Mouse (Mus musculus) T-helper 17 cell (primary cell): ENCODE measurements around the gene Sorl1.

Experiments used
- in situ Hi-C, 2 experiments: fragments of 300-600 bp; cut with MboI, MseI; formaldehyde crosslinking; loops; 1 replicate in 1 of 2; 2 replicates in 1 of 2; pipeline ENCODE4 v1.15.1; 2025; ENCODE audit warnings: high pct_unique_total_duplicates in 2 of 2

Sorl1 gene

DNA sequence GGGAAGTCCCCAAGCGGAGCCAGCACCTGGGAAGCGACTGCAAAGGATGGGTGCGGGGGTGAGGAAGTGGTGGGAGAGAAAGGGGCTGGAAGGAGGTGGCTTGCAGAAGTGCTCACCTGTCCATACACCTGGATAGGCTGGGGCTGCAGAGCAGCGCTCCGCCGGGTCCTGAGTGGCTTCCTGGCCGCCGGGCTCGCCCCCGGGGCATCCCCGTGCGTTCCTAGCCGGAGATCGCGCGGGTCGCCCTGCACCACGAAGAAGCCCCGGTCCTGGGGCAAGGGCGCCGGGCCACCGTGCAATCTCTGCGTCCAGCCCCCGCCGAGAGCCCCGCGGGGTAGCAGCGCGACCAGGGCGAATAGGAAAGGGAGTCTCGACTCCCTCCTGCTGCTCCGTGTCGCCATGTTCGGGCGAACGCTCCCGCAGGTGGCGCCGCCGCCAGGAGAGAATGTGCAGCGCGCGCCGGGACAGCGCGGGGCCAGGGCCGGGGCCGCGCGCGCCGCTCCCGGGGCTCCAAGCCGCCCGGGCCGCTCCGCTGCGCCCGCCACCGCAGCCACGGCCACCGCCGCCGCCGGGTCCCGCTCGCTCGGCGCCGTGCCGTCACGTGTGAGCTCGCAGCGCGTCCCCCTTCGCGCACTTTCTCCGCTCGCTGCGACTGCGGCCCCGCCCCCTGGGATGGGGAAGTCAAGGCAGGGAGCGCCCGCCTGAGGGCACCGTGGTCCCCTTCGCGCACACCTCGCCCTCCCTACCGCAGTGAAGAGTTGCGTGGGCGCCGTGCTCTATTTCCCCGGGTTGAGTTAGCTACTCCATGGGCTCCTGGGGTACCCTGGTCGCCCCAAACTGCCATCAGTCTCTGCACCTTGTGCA lies at the start of gene Sorl1:
TSS of gene Sorl1 (minus strand) at position 585 of the 864 bp plus-strand sequence.
- in situ Hi-C loops = loop anchor here in 1 of 2 experiments (10.0 kb wide), 1 partner anchor 121 kb away; no protein-coding TSS in a partner anchor

DNA sequence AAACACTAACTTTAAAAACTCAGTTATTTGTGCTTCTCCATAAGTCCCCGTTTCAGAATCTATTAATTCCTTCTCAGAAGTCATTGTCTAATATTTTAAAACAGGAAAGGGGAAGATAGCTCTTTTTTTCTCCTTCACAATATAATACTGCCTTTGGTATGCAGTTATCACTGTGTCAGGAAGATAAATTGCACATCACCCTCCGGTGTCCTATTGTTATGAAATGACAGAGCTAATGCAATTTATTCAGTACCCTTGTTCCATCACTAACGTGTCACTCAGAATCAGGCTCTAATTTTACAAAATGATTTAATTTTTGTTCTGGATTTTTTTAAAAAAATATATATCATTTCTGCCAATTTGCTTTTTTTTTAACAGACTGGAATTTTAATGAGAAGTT lies 49.7 kb upstream of the Sorl1 start:
- in situ Hi-C loops = no loop called here

DNA sequence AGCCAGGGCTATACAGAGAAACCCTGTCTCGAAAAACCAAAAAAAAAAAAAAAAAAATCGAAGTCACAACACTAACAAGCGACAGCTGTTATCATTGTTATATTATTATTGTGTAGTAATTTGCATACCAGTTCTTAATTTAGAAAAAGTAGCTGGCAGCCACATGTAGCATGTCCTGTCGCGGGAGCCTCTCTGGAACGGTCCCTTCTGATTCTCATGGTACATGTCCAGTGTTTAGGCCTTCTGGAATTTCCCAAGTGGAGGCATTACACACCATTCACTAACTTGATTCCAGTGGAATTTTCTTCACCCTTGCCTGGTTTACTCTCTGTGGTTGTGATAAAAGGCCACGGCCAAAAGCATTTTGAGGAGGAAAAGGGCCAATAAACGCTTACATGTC lies 45.4 kb upstream of the Sorl1 start:
- in situ Hi-C loops = no loop called here

DNA sequence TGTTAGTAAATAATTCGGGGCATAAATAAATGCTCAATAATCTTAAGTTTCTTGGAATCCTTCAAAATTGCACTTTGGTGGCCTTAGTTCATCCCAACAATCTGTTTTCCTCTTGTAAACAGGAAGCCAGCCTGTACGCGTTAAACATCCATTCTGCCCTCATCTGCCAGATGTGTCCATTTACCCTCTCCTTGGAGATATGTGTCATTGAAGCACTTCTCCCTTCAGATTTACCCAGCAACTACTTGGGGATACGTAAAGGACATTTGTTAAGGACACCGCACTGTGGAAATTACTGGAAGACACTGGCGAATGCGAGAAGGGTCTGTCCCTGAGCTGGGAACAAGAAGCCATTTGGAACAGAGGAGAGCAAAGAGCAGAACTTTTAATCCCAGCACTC lies 44.9 kb upstream of the Sorl1 start:
- in situ Hi-C loops = no loop called here

DNA sequence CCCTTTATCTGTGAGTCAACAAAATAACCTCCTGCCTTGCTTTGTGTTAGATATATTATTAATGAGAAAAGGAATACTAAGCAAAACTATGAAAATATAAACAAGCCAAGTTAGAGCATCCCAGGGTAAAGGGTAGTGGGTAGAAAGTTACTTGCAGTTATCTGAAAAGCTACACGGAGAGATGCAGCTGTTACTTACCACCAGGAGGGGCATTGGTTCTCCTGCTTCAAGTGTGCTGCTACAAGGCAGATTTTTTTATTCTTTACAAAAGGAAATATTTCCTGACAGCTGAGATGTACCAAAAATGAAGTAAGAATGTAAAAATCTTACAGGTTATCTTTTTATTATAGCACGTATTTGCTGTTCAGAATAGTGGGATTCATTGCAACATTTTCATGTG lies 40.8 kb upstream of the Sorl1 start:
- in situ Hi-C loops = no loop called here

DNA sequence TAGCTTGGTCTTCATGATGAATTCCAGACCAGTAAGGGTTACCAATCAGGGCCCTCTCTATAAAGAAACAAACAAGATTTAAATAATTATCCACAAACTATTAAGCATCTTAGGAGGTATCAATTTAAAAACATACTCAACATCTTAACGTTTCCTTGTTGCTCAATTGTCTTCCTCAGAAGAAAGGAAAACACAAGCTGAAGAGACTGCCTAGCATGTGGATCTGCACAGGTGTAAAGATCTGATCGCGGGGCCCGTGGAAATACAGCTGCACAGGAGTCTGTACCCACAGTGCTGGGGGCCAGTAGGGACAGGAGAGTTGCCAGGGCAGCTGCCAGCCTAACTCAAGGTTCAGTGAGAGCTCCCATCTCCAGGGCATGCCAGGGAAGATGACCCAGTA lies 38.9 kb upstream of the Sorl1 start:
- in situ Hi-C loops = no loop called here

DNA sequence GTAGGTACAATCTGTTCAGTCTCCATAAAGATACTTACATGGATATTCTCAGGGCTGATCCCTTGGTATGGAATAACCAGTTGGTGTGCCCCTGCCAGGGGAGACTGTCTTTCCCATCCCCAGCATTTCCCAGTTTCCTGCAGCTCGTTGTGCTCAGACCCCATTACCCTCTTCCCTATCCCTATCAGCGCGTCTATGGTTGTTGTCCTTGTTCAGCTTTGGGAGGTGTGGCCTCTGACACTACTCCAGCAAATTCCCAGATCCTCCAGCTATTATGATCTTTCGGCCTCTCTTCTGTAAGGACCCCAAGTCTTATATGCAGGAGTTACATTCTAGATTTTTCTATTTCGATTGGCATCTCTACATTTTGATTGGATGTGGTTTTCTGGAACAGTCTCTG lies 35.3 kb upstream of the Sorl1 start:
- in situ Hi-C loops = no loop called here

DNA sequence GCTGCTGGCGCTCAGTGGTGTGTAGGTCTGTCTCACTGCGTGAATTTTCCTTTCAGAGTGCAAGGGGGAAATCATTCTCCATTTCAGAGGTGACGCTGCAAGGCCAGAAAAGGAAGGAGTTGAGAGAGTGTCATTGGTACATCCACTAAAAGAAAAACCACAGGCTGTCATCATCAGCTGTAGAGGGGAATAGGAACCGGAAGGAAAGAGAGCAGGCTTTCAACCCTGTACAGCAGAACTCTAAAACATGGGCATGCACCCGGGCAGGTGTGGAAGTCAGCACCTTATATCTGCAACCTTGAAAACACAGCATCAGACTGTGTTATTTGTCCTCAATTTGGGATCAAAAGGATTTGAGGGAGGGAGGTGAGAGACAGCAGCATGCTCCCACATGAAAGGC lies 34.6 kb upstream of the Sorl1 start:
- in situ Hi-C loops = no loop called here

DNA sequence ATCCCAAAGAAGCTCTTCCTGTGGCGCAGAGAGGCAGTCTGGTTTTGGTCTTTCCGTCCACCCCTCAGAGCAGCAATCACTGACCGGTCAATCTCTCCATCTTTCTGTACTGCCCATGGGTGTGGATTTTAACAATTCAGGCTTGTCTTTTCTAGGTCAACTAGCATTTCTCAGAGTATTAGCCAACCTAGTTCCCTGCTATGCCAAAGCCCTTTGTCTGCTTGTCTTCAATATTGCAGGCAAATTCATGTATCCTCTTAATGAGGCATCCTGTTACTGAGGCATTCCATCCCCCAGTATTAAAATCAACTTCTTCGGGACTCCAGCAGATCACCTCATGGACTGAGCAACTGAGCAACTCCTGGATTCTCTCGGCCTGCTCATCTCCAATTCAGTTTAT lies 33.9 kb upstream of the Sorl1 start:
- in situ Hi-C loops = no loop called here

DNA sequence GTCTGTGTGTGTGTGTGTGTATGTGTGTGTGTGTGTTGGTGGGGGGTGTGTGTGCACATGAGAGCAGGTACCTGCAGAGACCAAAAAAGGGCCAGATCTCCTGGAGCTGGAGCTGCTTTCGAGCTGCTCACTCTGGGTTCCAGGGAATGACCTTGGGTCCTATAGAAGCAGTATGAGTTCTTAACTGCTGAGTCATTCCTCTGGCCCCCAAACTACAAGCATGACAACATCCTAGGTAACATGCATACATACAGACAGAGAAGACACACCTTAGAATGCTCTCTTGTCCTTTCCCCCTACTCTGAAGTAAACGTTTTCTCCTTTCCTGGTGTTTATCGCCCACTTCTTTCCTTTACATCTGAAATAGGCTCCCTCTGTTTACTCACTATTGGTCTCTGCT lies 32.5 kb upstream of the Sorl1 start:
- in situ Hi-C loops = no loop called here

DNA sequence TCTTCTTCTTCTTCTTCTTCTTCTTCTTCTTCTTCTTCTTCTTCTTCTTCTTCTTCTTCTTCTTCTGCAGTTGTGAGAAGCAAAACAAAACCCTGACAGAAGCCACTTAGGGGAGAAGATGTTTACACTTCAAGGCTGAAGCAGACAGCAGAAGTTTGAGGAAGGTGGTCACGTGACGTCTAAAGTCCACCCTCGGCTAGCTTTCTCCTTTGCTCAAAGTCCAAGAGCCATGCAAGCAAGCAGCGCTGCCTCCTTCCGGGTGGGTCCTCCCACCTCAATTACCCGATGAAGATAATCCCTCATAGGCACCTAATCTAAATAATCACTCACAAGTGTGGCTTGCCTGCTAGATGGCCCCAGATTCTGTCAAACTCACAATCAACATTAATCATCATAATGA lies 30.6 kb upstream of the Sorl1 start:
- in situ Hi-C loops = no loop called here

DNA sequence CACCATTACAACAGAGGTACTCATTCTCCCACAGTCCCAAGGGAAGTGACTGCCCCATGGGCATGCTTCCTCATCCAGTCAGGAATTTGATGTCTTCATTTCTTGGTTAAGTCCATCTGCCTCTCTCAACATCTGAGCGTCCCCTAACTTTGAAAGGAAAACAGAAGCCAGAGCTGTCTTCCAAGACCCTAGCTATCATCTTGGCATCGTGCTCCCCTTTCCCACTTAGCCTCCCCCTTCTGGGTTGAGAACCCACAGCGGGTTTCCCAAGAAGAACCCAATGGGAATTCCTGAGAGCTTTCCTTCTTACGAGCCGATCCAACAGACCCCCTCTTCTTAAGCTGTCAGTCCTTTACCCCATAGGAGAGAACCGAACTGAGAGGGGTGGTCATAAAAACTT lies 24.7 kb upstream of the Sorl1 start:
- in situ Hi-C loops = no loop called here

DNA sequence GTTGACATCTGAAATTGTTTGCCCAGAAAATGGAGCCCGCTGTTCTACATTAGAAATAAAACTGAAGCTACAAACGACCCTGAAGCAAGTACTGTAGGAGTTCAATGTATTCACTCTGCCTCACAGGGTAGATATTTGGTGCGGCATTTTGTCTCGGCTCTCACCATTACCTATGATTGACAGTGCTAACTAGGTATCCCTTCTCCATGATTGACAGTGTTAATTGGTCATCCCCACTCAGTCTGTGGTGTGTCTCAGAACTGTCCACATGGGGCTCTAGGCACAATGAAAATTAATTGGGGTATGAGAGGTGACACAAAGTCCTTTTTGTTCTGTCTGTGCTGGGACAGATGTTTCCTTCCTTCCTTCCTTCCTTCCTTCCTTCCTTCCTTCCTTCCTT lies 23.9 kb upstream of the Sorl1 start:
- in situ Hi-C loops = no loop called here

DNA sequence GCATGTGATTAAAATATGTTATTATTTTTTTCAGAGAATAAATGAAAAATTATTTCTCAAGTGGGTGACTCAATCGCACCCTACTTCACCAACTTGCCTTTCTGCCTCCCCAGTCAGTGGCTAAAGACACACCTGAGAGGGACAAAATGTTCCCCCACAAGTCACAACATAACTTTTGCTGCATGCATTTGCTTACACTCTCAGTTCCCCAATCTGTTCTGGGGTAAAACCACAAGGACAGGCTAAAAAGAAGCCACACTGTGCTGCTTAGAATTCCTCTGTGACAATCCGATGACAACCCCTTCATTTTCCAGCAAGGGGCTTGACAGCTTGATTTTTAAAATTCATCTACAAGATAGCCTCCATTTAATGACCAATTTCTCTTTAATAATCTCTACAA lies 22.4 kb upstream of the Sorl1 start:
- in situ Hi-C loops = no loop called here

DNA sequence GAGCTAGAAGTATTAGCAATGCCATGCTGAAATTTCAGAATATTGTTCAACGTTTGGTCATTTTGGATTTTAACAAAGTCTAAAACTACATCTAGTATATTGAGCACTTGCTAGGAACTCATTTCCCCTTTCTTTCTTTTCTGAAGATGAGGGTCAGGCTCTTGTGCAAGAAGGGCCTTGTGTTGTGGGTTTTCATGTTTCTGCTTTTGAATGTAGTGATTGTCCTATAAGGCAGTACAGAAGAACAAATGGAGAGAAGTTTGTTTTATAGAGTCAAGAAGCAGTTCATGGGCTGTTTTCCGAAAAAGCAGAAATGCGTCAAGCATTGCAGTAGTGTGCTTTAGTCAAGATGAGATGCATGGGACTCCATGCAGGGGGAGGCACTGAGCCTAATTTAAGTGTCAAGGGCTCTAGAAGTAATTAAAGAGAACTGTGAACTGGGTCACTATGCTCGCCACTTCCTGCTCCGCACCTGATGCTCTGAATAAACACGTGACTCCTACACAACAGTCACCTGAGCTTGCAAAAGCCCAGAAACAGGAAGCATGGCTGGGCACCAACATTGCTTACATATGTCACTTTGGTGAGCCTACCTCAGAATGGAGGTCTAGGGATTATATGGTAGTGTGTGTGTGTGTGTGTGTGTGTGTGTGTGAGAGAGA lies 17.6 kb upstream of the Sorl1 start:
- in situ Hi-C loops = loop anchor here in 1 of 2 experiments (5.0 kb wide), 1 partner anchor 86 kb away; no protein-coding TSS in a partner anchor

DNA sequence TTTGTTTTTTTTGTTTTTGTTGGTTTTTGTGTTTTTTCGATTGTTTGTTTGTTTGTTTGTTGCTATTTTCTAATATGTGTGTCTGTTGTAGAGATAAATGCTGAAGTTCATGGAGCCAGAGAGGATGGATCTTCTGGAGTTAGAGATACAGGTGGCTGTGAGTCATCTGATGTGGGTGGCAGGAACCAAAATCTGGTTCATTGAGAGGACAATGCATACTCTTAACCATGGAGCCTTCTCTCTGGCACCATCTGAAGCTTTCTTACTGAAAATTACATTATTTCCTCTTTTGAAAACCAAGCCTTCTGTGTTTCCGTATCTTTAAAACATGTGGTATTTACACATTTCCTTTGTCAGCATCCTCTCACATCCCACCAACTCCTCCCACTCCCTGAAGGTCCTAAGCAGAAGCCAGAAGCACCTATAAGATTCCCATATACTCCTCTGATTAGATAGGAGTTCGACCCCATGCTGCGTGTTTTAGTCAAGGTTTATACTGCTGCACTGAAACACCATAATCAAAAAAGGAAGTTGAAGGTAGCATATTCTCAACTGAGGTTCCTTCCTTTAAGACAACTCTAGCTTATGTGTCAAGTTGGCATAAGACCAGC lies 14.3 kb upstream of the Sorl1 start:
- in situ Hi-C loops = no loop called here

DNA sequence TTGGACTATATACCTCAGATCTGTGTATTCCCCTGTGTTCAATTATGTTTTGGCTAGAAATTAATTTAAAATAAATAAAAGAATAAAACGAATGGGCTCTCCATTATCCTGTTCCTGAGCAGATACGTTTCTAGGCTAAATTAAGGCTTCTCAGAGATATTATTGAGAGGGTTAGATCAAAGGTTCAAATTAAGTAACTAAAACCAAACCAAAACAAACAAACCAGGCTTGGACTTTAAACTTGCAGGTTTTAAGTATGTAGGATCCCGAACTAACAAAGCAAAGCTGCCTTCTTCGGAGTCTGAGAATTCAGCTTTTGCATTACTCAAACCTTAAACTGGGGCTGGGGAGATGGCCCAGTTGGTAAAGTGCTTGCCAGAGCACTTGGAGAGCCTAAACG lies 13.5 kb upstream of the Sorl1 start:
- in situ Hi-C loops = no loop called here

DNA sequence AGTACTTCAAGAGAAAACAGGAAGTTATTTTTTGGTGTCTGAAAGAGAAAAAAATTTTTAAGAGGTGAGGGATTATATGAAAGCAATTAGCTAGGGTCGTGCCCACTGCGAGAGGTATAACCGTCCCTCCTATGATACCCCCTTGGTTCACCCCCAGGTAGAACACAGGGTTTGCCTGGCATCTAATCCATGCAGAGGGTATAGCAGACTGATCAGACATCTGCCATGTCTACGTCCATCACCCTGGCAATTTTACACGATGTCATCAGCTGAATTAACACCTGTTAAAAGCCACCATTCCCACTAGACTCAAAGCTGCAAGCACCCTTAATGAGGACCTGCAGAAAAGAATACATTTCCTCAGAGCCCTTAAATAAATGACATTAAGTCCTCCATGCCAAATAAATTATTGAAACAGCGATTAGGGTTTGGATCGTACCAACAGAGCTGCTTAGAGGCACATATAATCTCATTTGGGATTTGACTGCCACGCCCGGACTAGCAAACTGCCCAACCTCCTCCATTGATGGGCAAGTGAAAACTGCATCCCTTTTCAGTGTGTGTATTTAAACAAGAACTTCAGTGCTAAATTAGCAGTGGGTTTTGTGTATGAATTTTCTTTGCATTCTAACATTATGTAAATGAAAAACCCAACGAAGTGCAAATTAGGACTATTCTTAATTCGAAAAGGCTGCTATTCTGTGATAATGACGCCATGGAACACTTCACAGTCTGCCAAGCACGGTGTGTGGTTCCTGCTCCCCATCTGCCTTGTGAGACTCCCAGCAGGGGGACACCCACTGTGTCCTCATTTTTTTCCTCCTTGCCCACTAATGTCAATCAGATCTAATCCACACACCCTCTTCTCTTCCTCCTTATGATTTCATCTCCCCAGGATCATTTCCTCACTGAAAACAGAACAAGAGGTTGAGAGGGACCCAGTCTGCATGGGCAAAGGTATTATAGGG lies 7.0 kb upstream of the Sorl1 start:
- in situ Hi-C loops = no loop called here

DNA sequence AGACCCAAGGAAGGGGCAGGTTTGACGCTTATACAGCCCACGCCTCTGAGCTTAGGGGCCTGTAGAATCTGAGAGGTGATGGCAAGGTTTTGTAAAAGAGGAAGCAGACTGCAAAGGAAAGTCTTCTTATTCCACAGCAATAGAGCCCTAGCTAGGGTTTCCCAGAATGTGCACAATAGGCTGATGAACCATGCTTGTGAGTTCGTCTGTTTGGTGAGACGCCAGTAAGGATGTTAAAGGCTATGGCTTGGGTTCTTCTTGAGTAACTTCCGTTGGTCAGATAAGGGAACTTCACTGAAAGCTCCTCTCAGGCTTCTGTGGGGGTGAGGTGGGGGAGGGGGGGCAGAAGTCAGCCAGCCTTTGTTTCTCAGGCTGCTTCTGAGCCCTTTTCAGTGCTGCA lies 3.9 kb upstream of the Sorl1 start:
- in situ Hi-C loops = loop anchor here in 1 of 2 experiments (10.0 kb wide), 1 partner anchor 117 kb away; no protein-coding TSS in a partner anchor

DNA sequence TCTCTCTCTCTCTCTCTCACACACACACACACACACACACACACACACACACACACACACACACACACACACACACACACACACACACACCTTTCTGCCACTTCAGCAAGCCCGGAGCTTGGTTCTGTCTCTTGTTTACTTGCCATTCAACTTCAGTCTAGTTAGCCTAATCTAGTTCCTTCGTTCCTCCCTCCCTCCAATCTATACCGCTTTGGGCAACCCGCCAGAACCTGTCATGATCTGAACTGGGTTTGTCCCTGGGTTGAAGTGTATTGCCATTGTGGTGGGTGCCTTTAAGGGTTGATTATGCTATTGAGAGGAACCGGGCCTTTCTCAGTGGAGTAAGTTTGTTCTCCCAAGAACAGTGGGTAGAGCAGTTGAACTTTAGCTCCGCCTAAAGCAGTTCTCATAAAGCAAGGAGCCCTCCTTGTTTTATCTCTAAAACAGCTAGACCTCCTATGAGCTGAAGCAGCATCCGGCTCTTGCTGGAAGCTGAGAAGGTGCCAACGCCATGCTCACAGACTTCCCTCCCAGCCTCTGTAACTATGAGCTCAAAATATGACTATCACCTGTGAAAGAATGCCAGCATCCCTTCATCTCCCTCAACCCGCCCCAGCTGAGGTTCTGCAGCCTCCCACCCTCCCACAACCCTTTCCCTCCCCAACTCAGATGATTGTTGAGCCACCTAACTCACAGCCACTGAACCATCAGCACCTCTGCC lies 1.3 kb upstream of the Sorl1 start:
- in situ Hi-C loops = loop anchor here in 1 of 2 experiments (10.0 kb wide), 1 partner anchor 119 kb away; no protein-coding TSS in a partner anchor

DNA sequence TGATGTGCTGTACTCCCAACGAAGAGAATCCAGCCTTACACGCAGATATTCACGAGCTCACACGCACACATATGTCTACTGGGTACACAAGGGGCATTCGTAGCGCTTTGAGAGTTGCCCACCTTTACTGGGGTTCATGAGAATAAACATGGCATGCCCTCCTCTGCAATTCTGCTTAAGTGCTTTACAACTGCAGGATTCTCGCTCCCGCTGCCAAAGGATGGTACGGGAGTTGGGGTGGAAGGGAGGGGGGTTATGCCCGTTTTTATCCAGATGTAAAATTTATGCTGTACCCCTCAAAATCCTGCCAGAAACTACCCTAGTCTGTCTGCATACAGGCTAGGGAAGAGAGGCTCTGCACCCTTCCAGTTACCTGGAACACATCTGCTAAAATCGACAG lies 893 bp downstream of the Sorl1 start:
- in situ Hi-C loops = loop anchor here in 1 of 2 experiments (10.0 kb wide), 1 partner anchor 122 kb away; no protein-coding TSS in a partner anchor
